Mouse (Mus musculus) frontal cortex, adult 2 months (tissue): ENCODE results near the gene Rrad. TPM values are rescaled to one million over a fixed set of nuclear protein-coding genes. Genes with fewer than 3 reads are reported as not detected.
"Not testable (repeated sequence)": the region's sequence is repeated elsewhere in the genome, so short reads cannot be mapped to it uniquely, and the experiment has no call there.

Experiments used
- DNase-seq, 2 experiments: peaks; one replicate each; pipeline ENCODE4 v3.0.0; 2022; ENCODE audit warnings: low spot score in 1 of 2; ENCODE audit errors: extremely low spot score in 1 of 2
- polyA plus RNA-seq: library from polyadenylated mRNA; depleted of rRNA; stranded (reverse); fragments of >200 nt; gene quantifications from 2 replicates; pipeline ENCODE4 v1.2.3, GENCODE M21; 2012; rRNA removed

The Rrad gene
- polyA plus RNA-seq, result 4.0 and 4.1 TPM in 2 replicates

- DNase-seq, result no peak
These were observed at the start of gene Rrad for GRCm38 (mm10) chr8:104630981-104631663. TSS of gene Rrad (minus strand) at chr8:104631327.

GRCm38 (mm10) chr8:104655614-104656013 lies 24.5 kb upstream of the Rrad start:
- DNase-seq, result no peak

- DNase-seq, result peak; percentile 81 to 96
These were observed 23.9 kb upstream of the Rrad start for GRCm38 (mm10) chr8:104654984-104655383.

- DNase-seq, result not testable (repeated sequence)
These were observed 13.1 kb upstream of the Rrad start for GRCm38 (mm10) chr8:104644187-104644586.

GRCm38 (mm10) chr8:104642324-104642654 lies 11.2 kb upstream of the Rrad start:
- DNase-seq, result no peak

- DNase-seq, result peak; percentile 75 to 93
These were observed 10.5 kb upstream of the Rrad start, which contains the start of gene Ciao2b for GRCm38 (mm10) chr8:104641426-104642323. TSS of gene Ciao2b (minus strand) at chr8:104641965.

GRCm38 (mm10) chr8:104640831-104641370 lies 9.8 kb upstream of the Rrad start:
- DNase-seq, result no peak

GRCm38 (mm10) chr8:104640241-104640640 lies 9.1 kb upstream of the Rrad start:
- no peak for DNase-seq

- DNase-seq, result no peak
These were observed 6.9 kb upstream of the Rrad start for GRCm38 (mm10) chr8:104638010-104638409.

GRCm38 (mm10) chr8:104635004-104635710 lies 4.0 kb upstream of the Rrad start:
- no peak for DNase-seq

GRCm38 (mm10) chr8:104633156-104633744 lies 2.1 kb upstream of the Rrad start:
- DNase-seq, result no peak

- peak; percentile 38 to 51 for DNase-seq
These were observed 1.4 kb upstream of the Rrad start for GRCm38 (mm10) chr8:104632486-104632885.

- DNase-seq, result no peak
These were observed 848 bp upstream of the Rrad start for GRCm38 (mm10) chr8:104631975-104632374.

GRCm38 (mm10) chr8:104630574-104630973 lies 553 bp downstream of the Rrad start:
- DNase-seq, result no peak

- no peak for DNase-seq
These were observed 1.0 kb downstream of the Rrad start for GRCm38 (mm10) chr8:104630111-104630479.

GRCm38 (mm10) chr8:104629306-104630110 lies 1.6 kb downstream of the Rrad start:
- DNase-seq, result no peak

GRCm38 (mm10) chr8:104628402-104628801 lies 2.7 kb downstream of the Rrad start:
- DNase-seq, result no peak

- DNase-seq, result no peak
These were observed 3.9 kb downstream of the Rrad start for GRCm38 (mm10) chr8:104627065-104627740.

GRCm38 (mm10) chr8:104624161-104624560 lies 7.0 kb downstream of the Rrad start, which contains the start of gene Cdh16:
TSS of gene Cdh16 (minus strand) at chr8:104624396.
- DNase-seq, result no peak
